Mouse (Mus musculus) testis, adult 10 weeks (tissue): ENCODE measurements around the gene Ccdc185. TPM values are rescaled to one million over a fixed set of nuclear protein-coding genes. Genes with fewer than 3 reads are reported as not detected.

Source experiments
- polyA plus RNA-seq: library from polyadenylated mRNA; stranded (reverse); fragments of 350-450 nt; fragmentation: Illumina TruSeq; extraction: RNeasy Lipid Tissue Mini Kit (QIAGEN cat#74804); gene quantifications from one replicate; pipeline ENCODE4 v1.2.3, GENCODE M21; 2014; ENCODE audit warnings: low read depth, low replicate concordance

Gene Ccdc185
- 5.9 TPM for polyA plus RNA-seq

DNA sequence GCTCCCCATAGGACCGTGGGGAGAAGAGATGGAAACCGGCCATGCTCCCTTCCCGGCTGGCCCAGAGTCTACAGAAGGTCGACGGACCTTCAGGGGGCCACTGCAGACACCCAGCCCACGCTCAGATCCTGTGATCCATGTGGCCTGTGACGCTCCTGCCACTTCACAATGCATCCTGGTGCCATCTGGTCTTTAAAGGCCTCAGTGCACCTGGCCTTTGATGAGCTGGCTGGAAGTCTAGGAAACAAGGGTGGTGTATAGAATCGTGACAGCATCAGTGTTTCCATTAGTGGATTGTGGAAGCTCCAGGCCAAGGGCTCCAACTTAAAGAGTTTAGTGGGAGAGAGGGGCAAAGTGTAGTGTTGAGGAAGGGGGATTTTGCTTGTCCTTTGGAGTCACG is at the start of gene Ccdc185:
Gene Ccdc185 (minus strand): TSS at position 101 of the 400 bp plus-strand sequence.

DNA sequence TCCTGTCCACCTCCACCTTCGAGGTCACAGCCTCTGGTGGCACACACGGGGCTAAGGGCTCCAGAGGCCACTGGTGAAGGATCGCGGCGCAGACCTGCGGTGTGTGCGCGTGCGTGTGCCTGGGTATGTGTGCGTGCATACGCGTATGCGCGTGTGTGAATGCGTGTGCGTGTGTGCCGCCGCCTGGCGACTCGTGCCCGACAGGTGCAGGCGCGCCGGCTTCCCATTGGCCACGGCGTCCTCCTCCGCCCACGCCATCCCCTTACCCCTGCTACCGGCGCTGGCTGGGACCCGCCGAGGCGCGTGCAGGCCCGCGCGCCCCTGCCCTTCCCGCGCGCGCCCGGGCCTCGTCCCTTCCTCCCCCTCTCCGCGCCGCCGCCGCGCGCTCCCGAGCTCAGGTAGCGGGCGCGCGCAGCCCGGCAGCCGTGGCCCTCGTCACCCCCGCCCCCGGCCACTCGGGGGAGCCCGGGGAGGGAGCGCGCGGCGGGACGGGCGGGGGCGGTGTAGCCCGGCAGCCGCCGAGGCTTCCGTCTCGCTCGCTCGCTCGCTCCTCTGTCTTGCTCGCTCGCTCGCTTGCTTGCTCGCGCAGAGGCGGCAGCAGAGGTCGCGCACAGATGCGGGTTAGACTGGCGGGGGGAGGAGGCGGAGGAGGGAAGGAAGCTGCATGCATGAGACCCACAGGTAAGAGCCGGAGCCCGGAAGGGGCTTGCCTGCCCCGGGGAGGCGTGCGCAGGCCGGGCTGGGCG is 14.9 kb upstream of the Ccdc185 start, which contains the start of gene Susd4:
Gene Susd4 (plus strand): TSS at position 145 of the 746 bp plus-strand sequence.

Other genes with a start within 250 kb of the Ccdc185 start
- gene Capn2, start 231.6 kb downstream of the Ccdc185 start, polyA plus RNA-seq: 3.8 TPM
- gene Capn8, start 184.2 kb downstream of the Ccdc185 start, polyA plus RNA-seq: 0.94 TPM
- gene Susd4, start 14.7 kb upstream of the Ccdc185 start, polyA plus RNA-seq: 0.24 TPM
- gene Tlr5, start 205.6 kb upstream of the Ccdc185 start, polyA plus RNA-seq: 0.46 TPM